Comparison of ENCODE assay signal across 14 mouse cellular contexts in the genomic region with DNA sequence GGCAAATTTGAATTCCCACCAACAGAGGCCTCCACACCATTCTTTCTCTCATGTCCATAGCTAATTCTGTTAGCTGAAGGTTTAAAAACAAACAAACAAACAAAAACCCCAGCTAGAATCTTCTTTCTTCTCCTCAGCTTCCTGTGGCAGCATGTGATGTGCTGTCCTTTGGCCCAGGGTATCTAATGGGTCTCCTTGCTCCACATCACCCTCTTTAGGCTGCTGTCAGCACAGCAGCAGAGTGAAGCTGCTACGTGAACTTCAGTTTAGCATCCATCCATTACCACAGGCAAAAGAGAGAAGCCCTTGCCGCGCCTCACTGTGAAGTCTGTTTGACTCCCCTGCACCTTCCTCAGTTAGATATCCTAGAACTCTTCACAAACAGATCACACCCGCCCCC. TPM values are rescaled to one million over a fixed set of nuclear protein-coding genes. Genes with fewer than 3 reads are reported as not detected.
DNase-seq lines count a peak whose midpoint lies in the region; ATAC-seq and TF ChIP-seq lines count a peak whose summit lies in the region.
"Had no signal": no experiment of that assay in that cellular context is flagged by ENCODE, and none has a peak within 500 bp of the region (broad histone marks: within the 10 kb centered on the region; RNA-seq: fewer than 3 reads in every experiment).

No protein-coding gene starts in this region.

- H3K9ac ChIP-seq in liver, adult 2 months (ENCODE audit: low read depth, low read length), result no peak overlapping the region
- H3K9ac ChIP-seq in liver, embryonic 11.5 days (ENCODE audit: low read depth, low read length), result no peak overlapping the region
- peak overlapping the region; percentile 37 for H3K9ac ChIP-seq in MEL (ENCODE audit: control insufficient read depth, low read depth, low read length, poor library complexity, severe bottlenecking)
- H3K9ac ChIP-seq: liver, embryonic 15.5 days; midbrain, embryonic 15.5 days had no signal

- TF ChIP-seq EP300 in MEL (IDR thresholded peaks at IDR 0.05; ENCODE audit: low read depth in 1 of 2, low read length in 2 of 2), result no peak

- no peak overlapping the region for H3K27ac ChIP-seq in cerebellum, adult 2 months (ENCODE audit: insufficient read depth, low read length)
- no peak overlapping the region for H3K27ac ChIP-seq in liver, adult 2 months (replicated peaks; ENCODE audit: insufficient read depth, low read depth, low read length)
- H3K27ac ChIP-seq in liver, embryonic 11.5 days (ENCODE audit: low read depth, low read length), result no peak overlapping the region
- H3K27ac ChIP-seq in MEL (ENCODE audit: control insufficient read depth, low read depth, low read length), result peak overlapping the region; percentile 95
- H3K27ac ChIP-seq: liver, embryonic 15.5 days; midbrain, embryonic 15.5 days had no signal

- WGBS in cerebellum, adult 2 months, result 94% methylated on average over 4 of the region's 4 CpGs
- WGBS in liver, adult 2 months, result 67% methylated on average over 4 of the region's 4 CpGs
- WGBS in liver, embryonic 11.5 days, result 63% methylated on average over 4 of the region's 4 CpGs

- no peak for TF ChIP-seq POLR2A in cerebellum, adult 2 months (IDR thresholded peaks at IDR 0.05; ENCODE audit: borderline replicate concordance, insufficient read depth, low read length)
- TF ChIP-seq POLR2A in liver, adult 2 months (IDR thresholded peaks at IDR 0.05; ENCODE audit: extremely low read depth, insufficient read depth, low read length), result no peak
- TF ChIP-seq POLR2A in MEL (IDR thresholded peaks at IDR 0.05; ENCODE audit: control insufficient read depth in 1 of 2, insufficient read depth in 1 of 2, low read depth in 1 of 2, low read length in 2 of 2, poor library complexity in 1 of 2), result no peak

- no peaks in the 10 kb centered on the region for H3K27me3 ChIP-seq in cerebellum, adult 2 months (ENCODE audit: control insufficient read depth, insufficient read depth, low read length)
- no peaks in the 10 kb centered on the region for H3K27me3 ChIP-seq in liver, adult 2 months (ENCODE audit: control insufficient read depth, insufficient read depth, low read length)
- H3K27me3 ChIP-seq in liver, embryonic 11.5 days (replicated peaks; ENCODE audit: control insufficient read depth, insufficient read depth, low read length), result no peaks in the 10 kb centered on the region
- H3K27me3 ChIP-seq in MEL (ENCODE audit: control insufficient read depth in 1 of 2, insufficient read depth in 2 of 2, low read length in 2 of 2), result no peaks in the 10 kb centered on the region
- H3K27me3 ChIP-seq: liver, embryonic 15.5 days; midbrain, embryonic 15.5 days had no signal

- TF ChIP-seq RAD21 in MEL (IDR thresholded peaks at IDR 0.05; ENCODE audit: low read depth, low read length), result peak; percentile 52

- H3K9me3 ChIP-seq in liver, embryonic 11.5 days (ENCODE audit: control insufficient read depth, low read length), result no peaks in the 10 kb centered on the region
- H3K9me3 ChIP-seq in MEL (replicated peaks; ENCODE audit: insufficient read depth, low read length), result no peaks in the 10 kb centered on the region
- H3K9me3 ChIP-seq: liver, embryonic 15.5 days; midbrain, embryonic 15.5 days had no signal

- 0 out of 2 replicates have a peak, but pooled peaks have one; percentile 14 for TF ChIP-seq CTCF in cerebellum, adult 2 months (IDR thresholded peaks at IDR 0.05; ENCODE audit: borderline replicate concordance, insufficient read depth, low read depth, low read length)
- TF ChIP-seq CTCF in liver, adult 2 months (IDR thresholded peaks at IDR 0.05; ENCODE audit: low read depth, low read length), result peak; percentile 66; the same call in 1 of the 2 replicates
- TF ChIP-seq CTCF in MEL (IDR thresholded peaks at IDR 0.05 in 2 of 3, conservative IDR thresholded peaks at IDR 0.05 in 1 of 3; ENCODE audit: control insufficient read depth in 1 of 3, insufficient read depth in 1 of 3, low read depth in 2 of 3, low read length in 3 of 3, poor library complexity in 1 of 3, severe bottlenecking in 1 of 3), result peak; percentile 37 to 62 (median 41); a peak in 5 of 6 replicates

- H3K4me1 ChIP-seq in cerebellum, adult 2 months (ENCODE audit: control insufficient read depth, insufficient read depth, low read length), result peaks cover 30% of the 10 kb centered on the region
- peaks cover 14% of the 10 kb centered on the region for H3K4me1 ChIP-seq in liver, adult 2 months (ENCODE audit: control insufficient read depth, insufficient read depth, low read length)
- H3K4me1 ChIP-seq in liver, embryonic 11.5 days (replicated peaks; ENCODE audit: control insufficient read depth, insufficient read depth, low read length), result peaks cover 4% of the 10 kb centered on the region; the same call in 1 of the 2 replicates
- peaks cover 22 to 28% of the 10 kb centered on the region in 2 experiments for H3K4me1 ChIP-seq in MEL (ENCODE audit: control insufficient read depth in 1 of 2, insufficient read depth in 2 of 2, low read length in 2 of 2)
- H3K4me1 ChIP-seq: midbrain, embryonic 15.5 days had no signal

- H3K36me3 ChIP-seq in liver, adult 2 months (ENCODE audit: control insufficient read depth, insufficient read depth, low read length), result no peaks in the 10 kb centered on the region
- no peaks in the 10 kb centered on the region for H3K36me3 ChIP-seq in liver, embryonic 11.5 days (ENCODE audit: control insufficient read depth, insufficient read depth, low read length)
- H3K36me3 ChIP-seq in MEL (ENCODE audit: control insufficient read depth in 1 of 2, insufficient read depth in 2 of 2, low read length in 2 of 2), result peaks cover 3 to 24% of the 10 kb centered on the region in 2 experiments
- H3K36me3 ChIP-seq: liver, embryonic 15.5 days; midbrain, embryonic 15.5 days had no signal

- ATAC-seq in liver, embryonic 11.5 days (replicated peaks; ENCODE audit: low FRiP score), result no peak
- ATAC-seq: midbrain, embryonic 15.5 days had no signal

- DNase-seq in cerebellum, adult 2 months, result no peak
- no peak for DNase-seq in cerebellum, adult 18-20 months
- DNase-seq in liver, adult 2 months (ENCODE audit: extremely low read depth, low read depth, low spot score), result peak; percentile 44
- no peak for DNase-seq in liver, embryonic 11.5 days (ENCODE audit: low spot score)
- peak; percentile 73 for DNase-seq in MEL (ENCODE audit: low read depth, low spot score)
- DNase-seq in kidney, postnatal 36 days, result peak; percentile 39 to 76
- no peak for DNase-seq in spleen, postnatal 4 days (ENCODE audit: low spot score in 2 of 2)
- DNase-seq in layer of hippocampus, adult 8-10 months (ENCODE audit: low spot score in 2 of 2), result no peak
- DNase-seq: adrenal gland, adult 2 months; B cell, adult 2 months had no signal

- H3K4me3 ChIP-seq in cerebellum, adult 2 months (replicated peaks; ENCODE audit: insufficient read depth, low read depth, low read length), result no peak overlapping the region
- no peak overlapping the region for H3K4me3 ChIP-seq in liver, adult 2 months (ENCODE audit: insufficient read depth, low read depth, low read length)
- no peak overlapping the region for H3K4me3 ChIP-seq in liver, embryonic 11.5 days (ENCODE audit: low read depth, low read length)
- no peak overlapping the region for H3K4me3 ChIP-seq in MEL (ENCODE audit: control insufficient read depth in 1 of 2, insufficient read depth in 1 of 2, low read depth in 2 of 2, low read length in 2 of 2)
- H3K4me3 ChIP-seq: liver, embryonic 15.5 days; midbrain, embryonic 15.5 days had no signal

- H3K4me2 ChIP-seq in liver, embryonic 11.5 days, result no peak overlapping the region
- H3K4me2 ChIP-seq: liver, embryonic 15.5 days; midbrain, embryonic 15.5 days had no signal

- peaks cover 2% of the 10 kb centered on the region; the same call in 1 of the 2 replicates for H3K79me2 ChIP-seq in liver, adult 2 months (ENCODE audit: control insufficient read depth, insufficient read depth, low read length)
- no peaks in the 10 kb centered on the region for H3K79me2 ChIP-seq in MEL (ENCODE audit: control insufficient read depth, insufficient read depth, low read length, poor library complexity)

TF ChIP-seq in MEL, 35 proteins besides CTCF, POLR2A, EP300 and RAD21 (continues in another document):
- no peak for TF ChIP-seq MYC (IDR thresholded peaks at IDR 0.05; ENCODE audit: low read depth, low read length)
- TF ChIP-seq ZMIZ1 (IDR thresholded peaks at IDR 0.05; ENCODE audit: low read depth, low read length), result no peak
- TF ChIP-seq POLR2AphosphoS2 (IDR thresholded peaks at IDR 0.05; ENCODE audit: low read length), result no peak
- TF ChIP-seq SMC3 (IDR thresholded peaks at IDR 0.05; ENCODE audit: low read depth, low read length), result peak; percentile 48
- no peak for TF ChIP-seq CHD1 (IDR thresholded peaks at IDR 0.05; ENCODE audit: low read depth, low read length)
- no peak for TF ChIP-seq TAL1 (IDR thresholded peaks at IDR 0.05; ENCODE audit: low read length)
- no peak for TF ChIP-seq KAT2A (conservative IDR thresholded peaks at IDR 0.05; ENCODE audit: low read depth, low read length)

RNA-seq across cellular contexts. Expression of gene Mustn1, which starts 21.0 kb away (rescaled TPM):
- polyA plus RNA-seq in cerebellum, adult 2 months (2012; rRNA removed), result 1.9 and 2.4 TPM in 2 replicates
- 1.0 and 2.3 TPM in 2 replicates for total RNA-seq in liver, adult 2 months (2014; rRNA removed)
- 4.1 and 4.4 TPM in 2 replicates for polyA plus RNA-seq in liver, adult 2 months (2012; rRNA removed)
- 0.25 and 0.45 TPM in 2 replicates for polyA plus RNA-seq in liver, embryonic 11.5 days (2014; fragmentation: Nextera tagmentation; extraction: Ambion mirVana)
- 0.08 and 0.16 TPM in 2 replicates for total RNA-seq in MEL (2012; rRNA removed)
- under 1 TPM in 1 of 2 experiments, not detected in 1; 0.22 TPM for polyA plus RNA-seq in MEL (2012; ENCODE audit: insufficient read depth in 1 of 2, insufficient read length in 2 of 2, low read depth in 1 of 2, low replicate concordance in 2 of 2, missing spikeins in 1 of 2)
- total RNA-seq in layer of hippocampus, adult 8-10 months (2022), result 1 to 10 TPM; 1.3 to 3.1 (median 1.8) TPM

RNA-seq across cellular contexts. Expression of gene Itih4, which starts 28.3 kb away (rescaled TPM):
- 0.14 and 0.47 TPM in 2 replicates for polyA plus RNA-seq in cerebellum, adult 2 months (2012; rRNA removed)
- total RNA-seq in liver, adult 2 months (2014; rRNA removed), result 1,004 and 1,280 TPM in 2 replicates
- 1,016 and 1,052 TPM in 2 replicates for polyA plus RNA-seq in liver, adult 2 months (2012; rRNA removed)
- 3.4 and 4.4 TPM in 2 replicates for polyA plus RNA-seq in liver, embryonic 11.5 days (2014; fragmentation: Nextera tagmentation; extraction: Ambion mirVana)
- not detected in 2 replicates for total RNA-seq in MEL (2012; rRNA removed)
- polyA plus RNA-seq in MEL (2012; ENCODE audit: insufficient read depth in 1 of 2, insufficient read length in 2 of 2, low read depth in 1 of 2, low replicate concordance in 2 of 2, missing spikeins in 1 of 2), result not detected
- under 1 TPM in 1 of 4 experiments, not detected in 3; 0.25 TPM for total RNA-seq in layer of hippocampus, adult 8-10 months (2022)
- total RNA-seq: layer of hippocampus, postnatal 25 days; neutrophil, adult 5-6 weeks had no signal
- polyA plus RNA-seq: midbrain, embryonic 15.5 days had no signal

RNA-seq across cellular contexts. Expression of gene Tmem110, which starts 32.6 kb away (rescaled TPM):
- polyA plus RNA-seq in cerebellum, adult 2 months (2012; rRNA removed), result 34.3 and 36.5 TPM in 2 replicates
- 3.7 and 4.1 TPM in 2 replicates for total RNA-seq in liver, adult 2 months (2014; rRNA removed)
- 7.5 and 8.2 TPM in 2 replicates for polyA plus RNA-seq in liver, adult 2 months (2012; rRNA removed)
- polyA plus RNA-seq in liver, embryonic 11.5 days (2014; fragmentation: Nextera tagmentation; extraction: Ambion mirVana), result 22.6 and 26.1 TPM in 2 replicates
- 9.3 and 11.6 TPM in 2 replicates for total RNA-seq in MEL (2012; rRNA removed)
- polyA plus RNA-seq in MEL (2012; ENCODE audit: insufficient read depth in 1 of 2, insufficient read length in 2 of 2, low read depth in 1 of 2, low replicate concordance in 2 of 2, missing spikeins in 1 of 2), result 10 to 100 TPM in 1 of 2 experiments, not detected in 1; 21.0 TPM
- 10 to 100 TPM; 22.8 to 27.8 (median 25.8) TPM for total RNA-seq in layer of hippocampus, adult 8-10 months (2022)

Comparison
In these comparisons a context has a peak if more than half of its experiments do, and no peak if none do; other contexts are left out.
1. DNase-seq: peak in liver, adult 2 months (single experiment), MEL (single experiment) and kidney, postnatal 36 days (2 of 2); none in cerebellum, adult 2 months (0 of 2), cerebellum, adult 18-20 months (0 of 2), liver, embryonic 11.5 days (single experiment), spleen, postnatal 4 days (0 of 2) and layer of hippocampus, adult 8-10 months (0 of 2).
2. RNA of gene Itih4, which starts 28.3 kb away (polyA plus RNA-seq): 1,016 to 1,052 TPM in liver, adult 2 months; 3.4 to 4.4 TPM in liver, embryonic 11.5 days, 0.14 to 0.47 TPM in cerebellum, adult 2 months and not detected in MEL; every median in the first group is over 100 times any median in the second.
3. CTCF ChIP-seq: peak in every context shown above with its lines; median percentile 66 in liver, adult 2 months; 41 in MEL; 14 in cerebellum, adult 2 months.